In the genomic region with DNA sequence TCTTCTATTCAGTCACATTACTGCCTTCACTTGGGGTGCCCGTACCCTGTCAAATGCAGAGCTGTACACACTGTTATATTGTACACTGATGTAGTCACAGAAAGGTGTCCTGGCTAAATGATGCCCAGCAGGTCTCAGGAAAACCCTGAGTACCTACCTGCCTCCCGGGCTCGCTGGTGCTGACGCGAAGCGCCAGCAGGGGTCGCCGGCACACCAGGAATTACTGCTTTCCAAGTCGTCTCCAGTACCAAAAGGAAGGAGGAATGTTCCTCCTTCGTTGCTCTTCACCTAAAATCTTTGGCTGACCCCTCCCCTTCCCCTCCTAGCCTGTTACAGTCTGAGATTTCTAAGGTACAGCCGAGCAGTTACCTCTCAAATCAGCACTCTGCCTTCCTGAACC, we compare ENCODE assay signal across 10 mouse cellular contexts. TPM values are rescaled to one million over a fixed set of nuclear protein-coding genes. Genes with fewer than 3 reads are reported as not detected.
DNase-seq lines count a peak whose midpoint lies in the region; ATAC-seq and TF ChIP-seq lines count a peak whose summit lies in the region.
"Had no signal": no experiment of that assay in that cellular context is flagged by ENCODE, and none has a peak within 500 bp of the region (broad histone marks: within the 10 kb centered on the region; RNA-seq: fewer than 3 reads in every experiment).

No protein-coding gene starts in this region.

- CTCF ChIA-PET in Patski (lab: Charles Lee) = interaction anchor here (0.6 to 5.6 kb wide), 9 partner anchors 10 to 47 kb away, joined by 3 to 78 read pairs (median 3); a partner anchor contains a TSS

- H3K4me3 ChIP-seq in liver, embryonic 11.5 days (ENCODE audit: low read depth, low read length) = no peak overlapping the region
- H3K4me3 ChIP-seq: embryonic facial prominence, embryonic 13.5 days; myocyte had no signal

- in situ Hi-C loops in Patski (cut with MboI; ENCODE audit: low pct_unique_long_range_greater_than_20kb) = no loop called here

- H3K9ac ChIP-seq in liver, embryonic 11.5 days (ENCODE audit: low read depth, low read length) = no peak overlapping the region
- H3K9ac ChIP-seq: embryonic facial prominence, embryonic 13.5 days had no signal

- intact Hi-C loops in gastrocnemius, postnatal 14 days (cut with DNase I; ENCODE audit: low total_unique reads) = loop anchor here (2.0 kb wide), 1 partner anchor 41 kb away; no protein-coding TSS in a partner anchor

- ATAC-seq in Patski = peak; percentile 38
- ATAC-seq in liver, embryonic 11.5 days (replicated peaks; ENCODE audit: low FRiP score) = no peak

- peak; percentile 64 for DNase-seq in 416B (ENCODE audit: low read depth)
- DNase-seq in Patski (ENCODE audit: low read depth, low spot score) = no peak
- peak; percentile 90 to 91 for DNase-seq in cerebellum, postnatal 36 days
- DNase-seq in gastrocnemius, postnatal 14 days = peak; percentile 78
- DNase-seq in kidney, postnatal 10 days = peak; percentile 90
- peak; percentile 62 for DNase-seq in liver, embryonic 11.5 days (ENCODE audit: low spot score)
- DNase-seq in ovary, postnatal 14 days (ENCODE audit: low spot score) = peak; percentile 78
- peak; percentile 78 for DNase-seq in thymus, postnatal 14 days

- no peaks in the 10 kb centered on the region for H3K9me3 ChIP-seq in liver, embryonic 11.5 days (ENCODE audit: control insufficient read depth, low read length)
- H3K9me3 ChIP-seq: embryonic facial prominence, embryonic 13.5 days had no signal

- no peak overlapping the region for H3K4me2 ChIP-seq in liver, embryonic 11.5 days
- H3K4me2 ChIP-seq: embryonic facial prominence, embryonic 13.5 days had no signal

- peaks cover 25% of the 10 kb centered on the region for H3K27me3 ChIP-seq in Patski
- H3K27me3 ChIP-seq in liver, embryonic 11.5 days (replicated peaks; ENCODE audit: control insufficient read depth, insufficient read depth, low read length) = peaks cover 67% of the 10 kb centered on the region

- peak; percentile 99 for TF ChIP-seq CTCF in Patski (IDR thresholded peaks at IDR 0.05)

- no peaks in the 10 kb centered on the region for H3K36me3 ChIP-seq in liver, embryonic 11.5 days (ENCODE audit: control insufficient read depth, insufficient read depth, low read length)
- H3K36me3 ChIP-seq: embryonic facial prominence, embryonic 13.5 days had no signal

- POLR2A ChIA-PET in Patski (lab: Charles Lee) = no interaction called here

- no peaks in the 10 kb centered on the region for H3K4me1 ChIP-seq in liver, embryonic 11.5 days (replicated peaks; ENCODE audit: control insufficient read depth, insufficient read depth, low read length)

- H3K27ac ChIP-seq in liver, embryonic 11.5 days (ENCODE audit: low read depth, low read length) = no peak overlapping the region
- H3K27ac ChIP-seq: embryonic facial prominence, embryonic 13.5 days had no signal

- 1% methylated on average over 11 of the region's 11 CpGs for WGBS in liver, embryonic 11.5 days

RNA-seq across cellular contexts. Expression of a gene that starts 23.8 kb away (rescaled TPM):
- 154 TPM for polyA plus RNA-seq in Patski (2021)
- 10 to 100 TPM; 44.1 to 56.5 TPM for total RNA-seq in gastrocnemius, postnatal 14 days (2021)
- polyA plus RNA-seq in liver, embryonic 11.5 days (2014; fragmentation: Nextera tagmentation; extraction: Ambion mirVana) = 15.0 and 16.2 TPM in 2 replicates

RNA-seq across cellular contexts. Expression of a gene that starts 26.0 kb away (rescaled TPM):
- 24.7 TPM for polyA plus RNA-seq in Patski (2021)
- 10 to 100 TPM; 27.7 to 28.8 TPM for total RNA-seq in gastrocnemius, postnatal 14 days (2021)
- 60.2 and 74.2 TPM in 2 replicates for polyA plus RNA-seq in liver, embryonic 11.5 days (2014; fragmentation: Nextera tagmentation; extraction: Ambion mirVana)
